14 mouse cellular contexts compared by ENCODE assay signal in genomic region chr6:87534855-87535575, GRCm38 (mm10). TPM values are rescaled to one million over a fixed set of nuclear protein-coding genes. Genes with fewer than 3 reads are reported as not detected.
DNase-seq lines count a peak whose midpoint lies in the region; ATAC-seq lines count a peak whose summit lies in the region.
"Had no signal": no experiment of that assay in that cellular context is flagged by ENCODE, and none has a peak within 500 bp of the region (broad histone marks: within the 10 kb centered on the region; RNA-seq: fewer than 3 reads in every experiment).

No protein-coding gene starts in this region.

- no peak overlapping the region for H3K9ac ChIP-seq in liver, embryonic 13.5 days

- H3K27ac ChIP-seq in liver, embryonic 13.5 days = no peak overlapping the region
- no peak overlapping the region for H3K27ac ChIP-seq in forebrain, embryonic 10.5 days
- H3K27ac ChIP-seq: heart, embryonic 10.5 days; stomach, postnatal 0 days had no signal

- peaks cover 34% of the 10 kb centered on the region for H3K4me1 ChIP-seq in liver, embryonic 13.5 days (replicated peaks)
- H3K4me1 ChIP-seq in forebrain, embryonic 10.5 days = peaks cover 4% of the 10 kb centered on the region

- no peaks in the 10 kb centered on the region for H3K36me3 ChIP-seq in liver, embryonic 13.5 days
- no peaks in the 10 kb centered on the region for H3K36me3 ChIP-seq in forebrain, embryonic 10.5 days (replicated peaks)
- H3K36me3 ChIP-seq: heart, embryonic 10.5 days had no signal

- peak; percentile 28 for DNase-seq in layer of hippocampus, adult 9-11 months
- DNase-seq in layer of hippocampus, adult 8-10 months (ENCODE audit: low spot score in 2 of 2) = no peak
- no peak for DNase-seq in liver, embryonic 13.5 days
- DNase-seq in skeletal muscle tissue, adult 2 months (ENCODE audit: low read depth, low spot score) = peak; percentile 10
- no peak for DNase-seq in embryo, embryonic 10.5 days (ENCODE audit: low spot score)
- no peak for DNase-seq in forebrain, embryonic 10.5 days (ENCODE audit: extremely low spot score, low spot score)
- DNase-seq in frontal cortex, postnatal 36 days (ENCODE audit: low spot score in 2 of 2) = no peak
- DNase-seq: adrenal gland, postnatal 10 days; cerebellum, postnatal 10 days had no signal

- H3K9me3 ChIP-seq in liver, embryonic 13.5 days (replicated peaks) = no peaks in the 10 kb centered on the region
- H3K9me3 ChIP-seq in forebrain, embryonic 10.5 days = no peaks in the 10 kb centered on the region
- H3K9me3 ChIP-seq: heart, embryonic 10.5 days; megakaryocyte, embryonic 14.5 days had no signal

- peak; percentile 79 for ATAC-seq in CD4-positive, CD25-positive, alpha-beta regulatory T cell, adult 4 months
- ATAC-seq in liver, embryonic 13.5 days (ENCODE audit: low read depth) = no peak
- ATAC-seq: intestine, embryonic 16.5 days had no signal

- H3K4me3 ChIP-seq in liver, embryonic 13.5 days (replicated peaks) = no peak overlapping the region
- H3K4me3 ChIP-seq in forebrain, embryonic 10.5 days = no peak overlapping the region
- H3K4me3 ChIP-seq: heart, embryonic 10.5 days; megakaryocyte, embryonic 14.5 days had no signal

- H3K27me3 ChIP-seq in liver, embryonic 13.5 days = peaks cover 50% of the 10 kb centered on the region
- H3K27me3 ChIP-seq in forebrain, embryonic 10.5 days (ENCODE audit: poor library complexity, severe bottlenecking) = no peaks in the 10 kb centered on the region

- 39% methylated on average over 9 of the region's 9 CpGs for WGBS in liver, embryonic 13.5 days (ENCODE audit: insufficient replicate concordance)
- WGBS in forebrain, embryonic 10.5 days = 88% methylated on average over 9 of the region's 9 CpGs

- H3K4me2 ChIP-seq in liver, embryonic 13.5 days = peak overlapping the region; percentile 9; the same call in 1 of the 2 replicates

RNA-seq across cellular contexts. Expression of gene Arhgap25, which starts 2.0 kb away (rescaled TPM):
- total RNA-seq in layer of hippocampus, adult 8-10 months (2022) = 1 to 10 TPM; 2.9 to 8.9 (median 5.9) TPM
- polyA plus RNA-seq in CD4-positive, CD25-positive, alpha-beta regulatory T cell, adult 4 months (2017; shearing (Covaris generic)) = 100 to 1,000 TPM; 109 to 197 TPM
- 2.8 and 3.6 TPM in 2 replicates for polyA plus RNA-seq in liver, embryonic 13.5 days (2015; fragmentation: Nextera tagmentation; extraction: Ambion mirVana)
- 1.9 and 2.0 TPM in 2 replicates for polyA plus RNA-seq in forebrain, embryonic 10.5 days (2016; fragmentation: Nextera tagmentation; extraction: Ambion mirVana)

RNA-seq across cellular contexts. Expression of gene Prokr1, which starts 55.5 kb away (rescaled TPM):
- total RNA-seq in layer of hippocampus, adult 8-10 months (2022) = 1 to 10 TPM in 1 of 4 experiments, under 1 TPM in 1, not detected in 2; 0.11 to 1.1 TPM
- polyA plus RNA-seq in CD4-positive, CD25-positive, alpha-beta regulatory T cell, adult 4 months (2017; shearing (Covaris generic)) = under 1 TPM in 1 of 2 experiments, not detected in 1; 0.32 TPM
- polyA plus RNA-seq in liver, embryonic 13.5 days (2015; fragmentation: Nextera tagmentation; extraction: Ambion mirVana) = 4.9 and 6.7 TPM in 2 replicates
- 2.3 and 3.2 TPM in 2 replicates for polyA plus RNA-seq in forebrain, embryonic 10.5 days (2016; fragmentation: Nextera tagmentation; extraction: Ambion mirVana)

Comparison
In these comparisons a context has a peak if more than half of its experiments do, and no peak if none do; other contexts are left out.
1. DNase-seq: peak in layer of hippocampus, adult 9-11 months (single experiment) and skeletal muscle tissue, adult 2 months (single experiment); none in layer of hippocampus, adult 8-10 months (0 of 2), liver, embryonic 13.5 days (single experiment), embryo, embryonic 10.5 days (single experiment), forebrain, embryonic 10.5 days (single experiment) and frontal cortex, postnatal 36 days (0 of 2).
2. RNA of gene Arhgap25, which starts 2.0 kb away (polyA plus RNA-seq): 109 to 197 TPM in CD4-positive, CD25-positive, alpha-beta regulatory T cell, adult 4 months; 2.8 to 3.6 TPM in liver, embryonic 13.5 days and 1.9 to 2.0 TPM in forebrain, embryonic 10.5 days; every median in the first group is over 10 times any median in the second.